Mouse (Mus musculus) forebrain, embryonic 12.5 days (tissue): ENCODE results near the gene Gm29106. TPM values are rescaled to one million over a fixed set of nuclear protein-coding genes. Genes with fewer than 3 reads are reported as not detected.
"Not testable (repeated sequence)": the region's sequence is repeated elsewhere in the genome, so short reads cannot be mapped to it uniquely, and the experiment has no call there.

Experiments used
- ATAC-seq: fragments of 200-750 bp; cut with Nextera tagmentation; 2 replicates; pipeline ENCODE4 v1.8.0; 2017; ENCODE audit warnings: moderate TSS enrichment; ENCODE audit not compliant: low FRiP score
- H3K27ac ChIP-seq: fragments of 300-500 bp; sonication (generic); 2 replicates; pipeline ENCODE4 v1.5.1; 2016; ENCODE audit warnings: mild to moderate bottlenecking
- H3K27me3 ChIP-seq: fragments of 300-500 bp; sonication (generic); 2 replicates; pipeline ENCODE4 v1.6.1; 2016; ENCODE audit warnings: mild to moderate bottlenecking
- H3K36me3 ChIP-seq: fragments of 300-500 bp; sonication (generic); replicated peaks from 2 replicates; pipeline ENCODE4 v1.6.1; 2016; ENCODE audit warnings: mild to moderate bottlenecking
- H3K4me1 ChIP-seq: fragments of 300-500 bp; sonication (generic); 2 replicates; pipeline ENCODE4 v1.6.1; 2016
- H3K4me2 ChIP-seq: fragments of 300-500 bp; sonication (generic); 2 replicates; pipeline ENCODE4 v1.6.1; 2016; ENCODE audit warnings: mild to moderate bottlenecking, moderate library complexity
- H3K4me3 ChIP-seq: fragments of 300-500 bp; sonication (generic); replicated peaks from 2 replicates; pipeline ENCODE4 v1.5.1; 2016; ENCODE audit warnings: mild to moderate bottlenecking
- H3K9ac ChIP-seq: fragments of 300-500 bp; sonication (generic); 2 replicates; pipeline ENCODE4 v1.6.1; 2016; ENCODE audit warnings: mild to moderate bottlenecking
- H3K9me3 ChIP-seq: fragments of 300-500 bp; sonication (generic); 2 replicates; pipeline ENCODE4 v1.6.1; 2016
- WGBS: fragments of 180-500 bp; shearing (Covaris S2); methylation state at CpG from one replicate; pipeline ENCODE4 v1.1.7; 2016; 5-methylcytosine and 5-hydroxymethylcytosine counted together
- polyA plus RNA-seq: library from polyadenylated mRNA; unstranded; fragments of >200 nt; fragmentation: Nextera tagmentation; extraction: Ambion mirVana; gene quantifications from 2 replicates; pipeline ENCODE4 v1.2.1, GENCODE M21; 2016

Gm29106 gene
- polyA plus RNA-seq = 0.18 and 0.47 TPM in 2 replicates

- H3K4me3 ChIP-seq, H3K4me2 ChIP-seq, H3K27me3 ChIP-seq, H3K9me3 ChIP-seq, H3K27ac ChIP-seq, ATAC-seq, H3K36me3 ChIP-seq, H3K4me1 ChIP-seq, H3K9ac ChIP-seq: not testable (repeated sequence)
- 70% methylated on average over 2 of the region's 2 CpGs for WGBS
These were observed at the start of gene Gm29106 for GRCm38 (mm10) chr1:118176242-118176641. Gene Gm29106, plus strand, starts transcription at chr1:118176542.

DNA sequence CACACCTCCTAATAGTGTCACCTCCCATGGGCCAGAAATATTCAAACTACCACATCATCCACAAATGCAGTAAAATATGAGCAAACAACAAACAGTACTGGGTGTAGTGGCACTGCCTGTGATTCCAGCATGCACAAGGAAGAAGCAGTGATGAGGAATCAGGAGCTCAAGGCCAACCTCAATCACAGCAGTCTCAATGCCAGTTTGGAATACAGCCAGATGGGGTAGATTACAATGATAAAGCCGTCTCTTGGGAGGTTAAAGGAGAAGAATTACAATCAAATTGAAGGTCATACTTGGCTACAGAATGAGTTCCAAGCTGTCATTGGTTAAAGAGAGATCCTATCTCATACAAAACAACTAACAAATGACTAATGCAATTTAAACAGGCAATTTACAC is 52.2 kb downstream of the Gm29106 start:
- Histone ChIP-seq H3K4me3 (no peak overlapping the region), H3K27ac (no peak overlapping the region), H3K9me3 (no peaks in the 10 kb centered on the region), H3K4me2 (no peak overlapping the region), H3K36me3 (no peaks in the 10 kb centered on the region), H3K9ac (no peak overlapping the region), H3K4me1 (no peaks in the 10 kb centered on the region), H3K27me3 (no peaks in the 10 kb centered on the region)
- WGBS = 86% methylated on average over 1 of the region's 1 CpGs
- ATAC-seq = no peak

DNA sequence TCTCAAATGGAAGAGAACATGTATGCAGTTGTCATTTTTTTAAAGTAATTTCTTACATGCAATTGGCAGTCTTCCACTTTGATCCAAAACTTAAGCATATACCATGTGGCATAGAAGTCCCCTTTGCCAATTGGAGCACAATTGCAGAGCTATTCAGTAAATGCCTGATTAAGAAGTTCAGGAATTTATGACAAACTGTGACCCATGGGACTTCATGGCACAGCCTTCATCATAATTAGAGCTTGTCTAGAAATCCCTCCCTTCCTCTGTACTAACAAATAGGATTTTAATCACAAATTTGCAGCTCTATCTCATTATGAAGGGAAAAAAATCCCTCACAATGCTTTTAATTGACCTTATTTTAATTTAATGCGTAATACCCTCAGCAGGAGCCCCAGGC is 59.7 kb downstream of the Gm29106 start:
- no peaks in the 10 kb centered on the region for H3K27me3 ChIP-seq
- no peak overlapping the region for H3K27ac ChIP-seq
- H3K4me3 ChIP-seq = no peak overlapping the region
- ATAC-seq = no peak
- H3K4me2 ChIP-seq = no peak overlapping the region
- no peaks in the 10 kb centered on the region for H3K4me1 ChIP-seq
- H3K9me3 ChIP-seq = no peaks in the 10 kb centered on the region
- 71% methylated on average over 1 of the region's 1 CpGs for WGBS
- no peak overlapping the region for H3K9ac ChIP-seq
- H3K36me3 ChIP-seq = no peaks in the 10 kb centered on the region

Other genes with a start within 250 kb of the Gm29106 start
- gene Gm28168, start 248.5 kb upstream of the Gm29106 start, polyA plus RNA-seq = not detected in 2 replicates
- not detected in 2 replicates for gene Gm7145, start 210.6 kb upstream of the Gm29106 start, polyA plus RNA-seq
- gene Tsn, start 135.2 kb downstream of the Gm29106 start, polyA plus RNA-seq = 433 and 438 TPM in 2 replicates
- gene Nifk, start 145.3 kb downstream of the Gm29106 start, polyA plus RNA-seq = 80.1 and 80.8 TPM in 2 replicates
- 146 and 158 TPM in 2 replicates for gene Clasp1, start 212.5 kb downstream of the Gm29106 start, polyA plus RNA-seq